Mouse (Mus musculus) MEL (cell line): ENCODE measurements around the gene Gm19684.
"Not testable (repeated sequence)": the region's sequence is repeated elsewhere in the genome, so short reads cannot be mapped to it uniquely, and the experiment has no call there.

Experiments
- CTCF ChIP-seq, 3 experiments: IDR thresholded peaks in 2 of 3; conservative IDR thresholded peaks in 1 of 3; 2 replicates each; pipeline ENCODE4 v1.5.1; 2011 to 2012; ENCODE audit warnings: low read length in 3 of 3, low read depth in 2 of 3, mild to moderate bottlenecking in 2 of 3, improper control_type of control experiment in 1 of 3, inconsistent platforms in 1 of 3, mixed read lengths in 1 of 3, moderate library complexity in 1 of 3; ENCODE audit not compliant: control insufficient read depth in 1 of 3, insufficient read depth in 1 of 3, poor library complexity in 1 of 3, severe bottlenecking in 1 of 3
- ELF1 ChIP-seq: IDR thresholded peaks from 2 replicates; pipeline ENCODE4 v1.6.1; 2014; ENCODE audit warnings: low read depth, mild to moderate bottlenecking, inconsistent platforms, low read length, improper control_type of control experiment, moderate library complexity
- ETS1 ChIP-seq: IDR thresholded peaks from 2 replicates; pipeline ENCODE4 v1.6.1; 2012; ENCODE audit warnings: low read depth, mild to moderate bottlenecking, inconsistent platforms, low read length, improper control_type of control experiment, moderate library complexity
- HCFC1 ChIP-seq: IDR thresholded peaks from 2 replicates; pipeline ENCODE4 v1.6.1; 2012; ENCODE audit warnings: low read depth, mild to moderate bottlenecking, inconsistent platforms, low read length, improper control_type of control experiment, moderate library complexity
- MEF2A ChIP-seq: IDR thresholded peaks from 2 replicates; pipeline ENCODE4 v1.6.1; 2014; ENCODE audit warnings: low read depth, mild to moderate bottlenecking, inconsistent platforms, low read length, improper control_type of control experiment; ENCODE audit not compliant: poor library complexity, insufficient replicate concordance, severe bottlenecking; ENCODE audit errors: extremely low read depth
- NELFE ChIP-seq: IDR thresholded peaks from 2 replicates; pipeline ENCODE4 v1.6.1; 2011; ENCODE audit warnings: low read depth, low read length, improper control_type of control experiment
- POLR2AphosphoS2 ChIP-seq: IDR thresholded peaks from 2 replicates; pipeline ENCODE4 v1.6.1; 2011; ENCODE audit warnings: low read length, improper control_type of control experiment
- ZC3H11A ChIP-seq: IDR thresholded peaks from 2 replicates; pipeline ENCODE4 v1.6.1; 2012; ENCODE audit warnings: low read depth, mild to moderate bottlenecking, inconsistent platforms, low read length, improper control_type of control experiment
- ZNF384 ChIP-seq: IDR thresholded peaks from 2 replicates; pipeline ENCODE4 v1.6.1; 2012; ENCODE audit warnings: low read depth, mild to moderate bottlenecking, inconsistent platforms, low read length, improper control_type of control experiment

GRCm38 (mm10) chr17:36110641-36111509 is 10.6 kb upstream of the Gm19684 start:
- not testable (repeated sequence) for TF ChIP-seq CTCF (IDR thresholded peaks at IDR 0.05 in 2 of 3, conservative IDR thresholded peaks at IDR 0.05 in 1 of 3; ENCODE audit: control insufficient read depth in 1 of 3, insufficient read depth in 1 of 3, low read depth in 2 of 3, low read length in 3 of 3, poor library complexity in 1 of 3, severe bottlenecking in 1 of 3); ETS1; ZC3H11A; ELF1; HCFC1; POLR2AphosphoS2; ZNF384; NELFE; MEF2A
